Mouse (Mus musculus): ENCODE measurements around the gene Kansl2. TPM values are rescaled to one million over a fixed set of nuclear protein-coding genes. Genes with fewer than 3 reads are reported as not detected.
A peak's percentile ranks its signal among the peaks of the same experiment; 100 is the strongest.

Gene Kansl2
- total RNA-seq, 4 experiments from 2014 or later = 54.1 to 60.0 (median 57.2) TPM

DNA sequence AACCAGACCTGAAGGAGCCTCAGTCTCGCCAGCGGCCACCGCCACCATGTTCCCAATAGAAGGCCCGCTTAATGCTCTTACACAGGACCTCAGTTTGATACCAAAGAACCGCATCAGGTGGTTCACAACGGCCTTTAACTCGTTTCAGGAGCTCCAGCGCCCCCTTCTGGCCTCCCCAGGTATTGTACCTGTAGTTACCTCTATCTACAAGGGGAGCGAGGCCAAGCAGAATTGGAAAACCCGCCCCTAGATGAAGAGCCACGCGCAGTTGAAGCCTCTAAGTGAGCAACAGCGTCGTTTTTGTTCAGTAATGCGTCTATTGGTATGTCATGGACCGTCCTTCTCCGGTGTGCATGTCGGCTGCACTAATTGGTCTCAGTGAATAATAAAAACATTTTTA, 29.6 kb downstream of the Kansl2 start:
- peak in 1 of 2 experiments; percentile 52 for DNase-seq (ENCODE audit: low spot score in 2 of 2)

- no peak for DNase-seq (ENCODE audit: low spot score in 2 of 2)
Measured at GRCm38 (mm10) chr15:98503317-98503716, 30.7 kb downstream of the Kansl2 start.

DNA sequence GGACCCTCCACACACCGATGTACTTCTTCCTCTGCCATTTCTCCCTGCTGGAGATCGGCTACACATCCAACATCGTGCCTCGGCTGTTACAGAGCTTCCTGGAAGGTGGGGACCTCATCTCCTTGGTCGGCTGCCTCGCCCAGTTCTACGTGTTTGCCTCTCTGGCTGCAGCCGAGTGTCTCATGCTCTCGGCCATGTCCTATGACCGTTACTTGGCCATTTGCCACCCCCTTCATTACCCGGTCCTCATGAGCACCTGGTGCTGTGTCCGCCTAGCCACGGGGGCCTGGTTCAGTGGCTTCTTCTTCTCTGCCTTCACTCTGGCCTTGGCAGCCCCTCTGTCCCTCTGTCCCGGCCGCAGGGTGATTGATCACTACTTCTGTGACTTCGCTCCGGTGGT, 36.4 kb downstream of the Kansl2 start:
- DNase-seq (ENCODE audit: low spot score in 2 of 2) = no peak

- no peak for DNase-seq (ENCODE audit: low spot score in 2 of 2)
Measured at GRCm38 (mm10) chr15:98492102-98492501, 42.0 kb downstream of the Kansl2 start, which contains the start of gene Olfr279. Gene Olfr279 (plus strand): TSS chr15:98492402.

DNA sequence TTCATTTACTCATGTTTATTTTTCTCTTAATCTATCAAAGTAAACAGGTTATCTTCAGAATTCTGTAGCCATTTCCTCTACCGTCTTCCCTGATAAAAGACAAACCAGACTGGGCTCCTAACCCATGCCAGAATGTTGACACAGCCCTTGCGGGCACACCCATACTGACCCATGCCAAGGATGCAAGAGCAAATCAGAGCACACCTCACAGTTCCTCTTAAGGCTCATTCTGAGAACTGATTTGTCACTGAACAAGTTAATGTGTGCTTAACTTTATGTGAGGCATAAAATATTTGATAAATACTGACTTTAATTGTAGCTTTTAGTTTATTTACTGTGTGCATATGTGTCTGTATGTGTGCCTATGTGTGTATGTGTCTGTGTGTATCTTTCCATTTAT, 42.7 kb downstream of the Kansl2 start:
- no peak for DNase-seq (ENCODE audit: low spot score in 2 of 2)

- DNase-seq (ENCODE audit: low spot score in 2 of 2) = no peak
Measured at GRCm38 (mm10) chr15:98486433-98487021, 47.5 kb downstream of the Kansl2 start.

DNA sequence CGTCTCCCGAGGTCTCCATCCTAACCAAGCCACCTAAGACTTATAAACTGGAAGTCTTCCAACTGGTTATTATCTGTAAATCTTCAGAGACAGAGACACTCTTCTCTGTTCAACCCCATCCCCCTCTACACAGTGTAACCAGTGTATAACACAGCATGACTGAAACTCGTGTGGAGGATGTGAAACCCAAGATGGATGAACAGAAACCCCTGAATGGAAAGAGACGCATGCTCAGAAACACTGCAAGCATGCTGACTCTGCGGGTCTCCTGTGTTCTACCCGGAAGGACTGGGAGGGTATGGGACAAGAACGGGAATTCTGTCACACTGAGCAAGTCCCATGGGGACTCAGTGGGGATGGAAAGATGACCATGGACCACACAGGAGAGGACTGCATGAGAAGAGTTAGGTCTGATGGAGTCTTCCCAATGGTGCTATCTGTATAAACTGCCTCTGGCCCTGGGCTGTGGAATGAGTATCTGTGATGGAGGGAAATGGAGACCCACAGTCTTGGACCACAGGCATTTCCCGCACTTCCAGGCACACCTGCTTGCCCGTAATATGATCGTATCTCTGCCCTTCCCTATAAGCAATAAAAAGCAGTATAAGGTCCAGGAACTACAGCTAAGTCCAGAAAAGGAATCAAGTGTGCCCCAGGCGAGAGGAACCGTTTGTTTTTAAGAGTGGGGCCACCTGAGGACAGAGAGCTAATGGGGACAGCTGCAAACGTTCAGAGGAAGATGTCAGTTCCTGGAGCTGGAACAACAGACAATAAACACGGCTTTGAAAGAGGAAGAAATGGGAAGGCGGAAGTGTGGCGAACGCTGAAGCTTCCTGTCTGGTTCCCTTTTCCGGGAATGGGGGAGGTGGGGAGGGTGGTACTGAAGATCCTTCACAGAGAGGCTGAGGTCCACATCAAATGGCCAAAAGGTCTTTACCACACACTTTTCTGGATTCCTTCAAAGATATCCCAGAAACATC, 49.9 kb downstream of the Kansl2 start:
- DNase-seq (ENCODE audit: low spot score in 2 of 2) = no peak

DNA sequence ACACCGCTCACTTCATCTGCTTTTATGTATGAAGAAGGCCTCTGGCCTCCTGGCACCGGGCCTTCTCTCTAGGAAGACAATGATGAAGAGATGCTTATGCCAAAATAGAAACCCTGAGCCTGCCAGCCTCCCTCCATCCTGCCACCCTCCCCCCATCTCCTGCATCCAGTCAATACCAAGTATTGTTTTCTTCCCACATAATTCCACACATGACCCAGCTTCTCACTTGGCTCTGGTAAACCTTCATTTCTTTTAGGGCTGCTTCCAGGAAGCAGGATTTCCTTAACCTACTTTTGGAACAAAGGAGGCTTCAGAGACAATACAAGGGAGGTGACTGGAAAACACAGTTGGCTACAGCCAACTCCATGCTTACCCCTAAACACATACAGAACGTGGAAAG, 51.4 kb downstream of the Kansl2 start, which contains the start of gene Lalba:
Gene Lalba (minus strand): TSS at position 21 of the 400 bp plus-strand sequence.
- DNase-seq (ENCODE audit: low spot score in 2 of 2) = no peak

- no peak for DNase-seq (ENCODE audit: low spot score in 2 of 2)
Measured at GRCm38 (mm10) chr15:98479568-98480102, 54.4 kb downstream of the Kansl2 start.

GRCm38 (mm10) chr15:98476281-98476680, 57.8 kb downstream of the Kansl2 start:
- no peak for DNase-seq (ENCODE audit: low spot score in 2 of 2)

GRCm38 (mm10) chr15:98475382-98475781, 58.7 kb downstream of the Kansl2 start:
- DNase-seq (ENCODE audit: low spot score in 2 of 2) = no peak

GRCm38 (mm10) chr15:98474958-98475357, 59.1 kb downstream of the Kansl2 start:
- no peak for DNase-seq (ENCODE audit: low spot score in 2 of 2)

DNA sequence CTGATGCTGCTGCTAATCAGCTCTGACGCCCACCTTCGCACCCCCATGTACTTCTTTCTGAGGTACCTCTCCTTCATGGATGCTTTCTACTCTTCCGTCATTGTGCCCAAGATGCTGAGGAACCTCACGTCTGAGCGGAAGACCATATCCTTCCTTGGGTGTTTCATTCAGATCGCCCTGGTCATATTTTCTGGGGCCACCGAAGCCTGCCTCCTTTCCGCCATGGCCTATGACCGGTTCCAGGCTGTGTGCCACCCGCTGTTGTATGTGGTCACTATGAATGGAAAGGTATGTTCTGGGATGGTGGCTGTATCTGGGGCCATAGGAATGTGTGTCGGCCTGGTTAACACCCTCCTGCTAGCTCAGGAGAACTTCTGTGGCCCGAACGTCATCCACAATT, 62.5 kb downstream of the Kansl2 start:
- no peak for DNase-seq (ENCODE audit: low spot score in 2 of 2)

- DNase-seq (ENCODE audit: low spot score in 2 of 2) = no peak
Measured at GRCm38 (mm10) chr15:98469596-98469995, 64.5 kb downstream of the Kansl2 start, which contains the start of gene OR5BS1P. Gene OR5BS1P (plus strand): TSS chr15:98469896.

Small RNA genes within 50 kb of the gene (microRNA-seq; reads per million reads assigned to microRNA genes)
- gene Mir1291 = 7.3 to 14.4 reads per million in 2 experiments

Other genes with a start within 250 kb of the Kansl2 start
- 1 to 10 TPM; 6.5 to 7.7 (median 6.8) TPM for gene Zfp641, start 238.1 kb downstream of the Kansl2 start, total RNA-seq (2022)
- not detected for gene Olfr285, start 216.9 kb downstream of the Kansl2 start, total RNA-seq (2022)
- not detected for gene Olfr284, start 193.3 kb downstream of the Kansl2 start, total RNA-seq (2022)
- not detected for gene Olfr283, start 153.3 kb downstream of the Kansl2 start, total RNA-seq (2022)
- gene Olfr282, start 103.0 kb downstream of the Kansl2 start, total RNA-seq (2022) = not detected
- not detected for gene Olfr281, start 81.7 kb downstream of the Kansl2 start, total RNA-seq (2022)
- not detected for gene OR5BS1P, start 64.4 kb downstream of the Kansl2 start, total RNA-seq (2022)
- not detected for gene Lalba, start 51.5 kb downstream of the Kansl2 start, total RNA-seq (2022)
- gene Olfr279, start 41.9 kb downstream of the Kansl2 start, total RNA-seq (2022) = not detected
- 10 to 100 TPM; 37.3 to 43.8 (median 42.7) TPM for gene Ccnt1, start 36.7 kb upstream of the Kansl2 start, total RNA-seq (2022)
- not detected for gene 4930415O20Rik, start 36.7 kb upstream of the Kansl2 start, total RNA-seq (2022)
- gene Adcy6, start 75.8 kb upstream of the Kansl2 start, total RNA-seq (2022) = 10 to 100 TPM; 47.3 to 58.6 (median 52.2) TPM
- gene Cacnb3, start 96.6 kb upstream of the Kansl2 start, total RNA-seq (2022) = 100 to 1,000 TPM; 163 to 193 (median 176) TPM
- gene Ddx23, start 128.6 kb upstream of the Kansl2 start, total RNA-seq (2022) = 10 to 100 TPM; 76.3 to 89.4 (median 85.9) TPM
- 1 to 10 TPM; 6.3 to 8.7 (median 7.3) TPM for gene Rnd1, start 143.2 kb upstream of the Kansl2 start, total RNA-seq (2022)
- 10 to 100 TPM in 1 of 4 experiments, 1 to 10 TPM in 3; 7.4 to 10.4 (median 8.4) TPM for gene Ccdc65, start 173.9 kb upstream of the Kansl2 start, total RNA-seq (2022)
- 1 to 10 TPM; 1.2 to 2.3 (median 1.5) TPM for gene Fkbp11, start 193.9 kb upstream of the Kansl2 start, total RNA-seq (2022)
- gene Arf3, start 228.9 kb upstream of the Kansl2 start, total RNA-seq (2022) = 100 to 1,000 TPM; 730 to 835 (median 787) TPM
- under 1 TPM; 0.16 to 0.59 (median 0.41) TPM for gene Wnt10b, start 243.9 kb upstream of the Kansl2 start, total RNA-seq (2022)